Mouse (Mus musculus): ENCODE results near the gene Eef1g.

- no peak for TF ChIP-seq GATA1 (IDR thresholded peaks at IDR 0.05; ENCODE audit: low read length)
- TF ChIP-seq TAL1 (IDR thresholded peaks at IDR 0.05; ENCODE audit: low read length) = no peak
Observed at GRCm38 (mm10) chr19:8976535-8976934, 9.7 kb downstream of the Eef1g start.
